Comparison of ENCODE assay signal across 8 mouse cellular contexts in genomic region chr11:58937909-58938308, GRCm38 (mm10). TPM values are rescaled to one million over a fixed set of nuclear protein-coding genes. Genes with fewer than 3 reads are reported as not detected.
A peak's percentile ranks its signal among the peaks of the same experiment; 100 is the strongest.
DNase-seq lines count a peak whose midpoint lies in the region; ATAC-seq and TF ChIP-seq lines count a peak whose summit lies in the region.

No protein-coding gene starts in this region.

- in situ Hi-C loops in CH12.LX (cut with MboI; ENCODE audit: low pct_ligation_motif_present, low pct_unique_long_range_greater_than_20kb, low sequenced_read_pairs) = no loop called here

- H3K79me2 ChIP-seq in CH12.LX (replicated peaks; ENCODE audit: control insufficient read depth, extremely low read depth, insufficient read depth, poor library complexity, severe bottlenecking) = peaks cover 9% of the 10 kb centered on the region

- dilution Hi-C loops in CH12.LX (cut with MboI; ENCODE audit: extremely low pct_ligation_motif_present, extremely low pct_unique_long_range_greater_than_20kb, low sequenced_read_pairs) = no loop called here

- no peak for ATAC-seq in limb, embryonic 13.5 days (ENCODE audit: low FRiP score, low read depth)
- peak; percentile 35; the same call in 1 of the 2 replicates for ATAC-seq in neural tube, embryonic 12.5 days (ENCODE audit: low FRiP score, low read depth)

- no peak for TF ChIP-seq EP300 in CH12.LX (IDR thresholded peaks at IDR 0.05; ENCODE audit: low read length)

- DNase-seq in embryo, embryonic 10 days (ENCODE audit: low spot score) = peak; percentile 72
- no peak for DNase-seq in embryo, embryonic 9.5 days (ENCODE audit: extremely low spot score)
- no peak for DNase-seq in CH12.LX (ENCODE audit: extremely low read depth)
- no peak for DNase-seq in thymus, postnatal 14 days
- no peak for DNase-seq in gastrocnemius, postnatal 25 days

- H3K36me3 ChIP-seq in CH12.LX (replicated peaks in 1 of 2; ENCODE audit: control insufficient read depth in 1 of 2, insufficient read depth in 1 of 2, low read length in 1 of 2) = peaks cover 32 to 41% of the 10 kb centered on the region in 2 experiments
- H3K36me3 ChIP-seq in limb, embryonic 13.5 days = peaks cover 39% of the 10 kb centered on the region
- peaks cover 37% of the 10 kb centered on the region for H3K36me3 ChIP-seq in neural tube, embryonic 12.5 days

- under 1% methylated on average over 12 of the region's 13 CpGs for WGBS in limb, embryonic 13.5 days
- 1% methylated on average over 13 of the region's 13 CpGs for WGBS in neural tube, embryonic 12.5 days

- H3K27ac ChIP-seq in CH12.LX (ENCODE audit: insufficient read depth, low read depth) = no peak overlapping the region
- no peak overlapping the region for H3K27ac ChIP-seq in embryonic fibroblast, embryonic 13.5 days (ENCODE audit: insufficient read depth, low read length)
- H3K27ac ChIP-seq in limb, embryonic 13.5 days = no peak overlapping the region; the same call in 1 of the 2 replicates
- peak overlapping the region; percentile 89 for H3K27ac ChIP-seq in neural tube, embryonic 12.5 days

- H3K27me3 ChIP-seq in CH12.LX (replicated peaks) = peaks cover 12% of the 10 kb centered on the region
- no peaks in the 10 kb centered on the region for H3K27me3 ChIP-seq in limb, embryonic 13.5 days
- no peaks in the 10 kb centered on the region for H3K27me3 ChIP-seq in neural tube, embryonic 12.5 days (replicated peaks)

- no peak for TF ChIP-seq CTCF in CH12.LX (conservative IDR thresholded peaks at IDR 0.05 in 1 of 2, IDR thresholded peaks at IDR 0.05 in 1 of 2; ENCODE audit: low read depth in 2 of 2, low read length in 2 of 2)
- no peak for TF ChIP-seq CTCF in embryonic fibroblast, embryonic 13.5 days (IDR thresholded peaks at IDR 0.05; ENCODE audit: borderline replicate concordance, insufficient read depth, low read length)

- no peak for TF ChIP-seq RAD21 in CH12.LX (IDR thresholded peaks at IDR 0.05; ENCODE audit: low read depth, low read length)

- H3K4me3 ChIP-seq in CH12.LX (replicated peaks in 1 of 3; ENCODE audit: low read depth in 2 of 3, low read length in 2 of 3, poor library complexity in 1 of 3) = peak overlapping the region; percentile 85 to 96 (median 89)
- peak overlapping the region; percentile 88 for H3K4me3 ChIP-seq in embryonic fibroblast, embryonic 13.5 days (ENCODE audit: insufficient read depth, low read length)
- peak overlapping the region; percentile 92 for H3K4me3 ChIP-seq in limb, embryonic 13.5 days
- H3K4me3 ChIP-seq in neural tube, embryonic 12.5 days = peak overlapping the region; percentile 78

- peaks cover 11 to 30% of the 10 kb centered on the region in 2 experiments for H3K4me1 ChIP-seq in CH12.LX (ENCODE audit: control insufficient read depth in 1 of 2, insufficient read depth in 2 of 2)
- H3K4me1 ChIP-seq in embryonic fibroblast, embryonic 13.5 days (ENCODE audit: control insufficient read depth, insufficient read depth, low read length) = peaks cover 5% of the 10 kb centered on the region
- H3K4me1 ChIP-seq in limb, embryonic 13.5 days = peaks cover 20% of the 10 kb centered on the region
- peaks cover 13% of the 10 kb centered on the region for H3K4me1 ChIP-seq in neural tube, embryonic 12.5 days

- H3K9me3 ChIP-seq in CH12.LX (replicated peaks; ENCODE audit: low read length) = peaks cover 6% of the 10 kb centered on the region
- H3K9me3 ChIP-seq in limb, embryonic 13.5 days = no peaks in the 10 kb centered on the region
- H3K9me3 ChIP-seq in neural tube, embryonic 12.5 days = no peaks in the 10 kb centered on the region

- peak overlapping the region; percentile 61 for H3K4me2 ChIP-seq in CH12.LX (ENCODE audit: insufficient read depth, low read depth, poor library complexity, severe bottlenecking)
- peak overlapping the region; percentile 95 for H3K4me2 ChIP-seq in limb, embryonic 13.5 days (replicated peaks)
- H3K4me2 ChIP-seq in neural tube, embryonic 12.5 days (replicated peaks) = peak overlapping the region; percentile 87

- TF ChIP-seq POLR2A in CH12.LX (IDR thresholded peaks at IDR 0.05; ENCODE audit: low read depth, low read length) = no peak
- TF ChIP-seq POLR2A in embryonic fibroblast, embryonic 13.5 days (IDR thresholded peaks at IDR 0.05; ENCODE audit: low read depth, low read length) = no peak

- H3K9ac ChIP-seq in CH12.LX (ENCODE audit: insufficient read depth, low read depth) = peak overlapping the region; percentile 90
- peak overlapping the region; percentile 97 for H3K9ac ChIP-seq in limb, embryonic 13.5 days
- peak overlapping the region; percentile 99 for H3K9ac ChIP-seq in neural tube, embryonic 12.5 days

TF ChIP-seq in CH12.LX, 34 proteins besides CTCF, POLR2A, EP300 and RAD21:
- no peak for TF ChIP-seq MYC (IDR thresholded peaks at IDR 0.05; ENCODE audit: low read depth, low read length)
- 0 out of 2 replicates have a peak, but pooled peaks have one; percentile 30 for TF ChIP-seq TCF12 (IDR thresholded peaks at IDR 0.05; ENCODE audit: low read depth, low read length)
- TF ChIP-seq MAFK (IDR thresholded peaks at IDR 0.05; ENCODE audit: insufficient replicate concordance, low read length) = no peak
- no peak for TF ChIP-seq ZNF384 (IDR thresholded peaks at IDR 0.05; ENCODE audit: low read depth, low read length)
- TF ChIP-seq UBTF (IDR thresholded peaks at IDR 0.05; ENCODE audit: low read depth, low read length) = no peak
- TF ChIP-seq MXI1 (IDR thresholded peaks at IDR 0.05; ENCODE audit: low read depth, low read length) = no peak
- TF ChIP-seq HCFC1 (IDR thresholded peaks at IDR 0.05; ENCODE audit: low read depth, low read length) = no peak
- TF ChIP-seq JUND (conservative IDR thresholded peaks at IDR 0.05; ENCODE audit: low read depth, low read length) = no peak
- peak; percentile 61 for TF ChIP-seq NRF1 (IDR thresholded peaks at IDR 0.05; ENCODE audit: low read depth, low read length)
- no peak for TF ChIP-seq SMC3 (IDR thresholded peaks at IDR 0.05; ENCODE audit: low read depth, low read length)
- TF ChIP-seq CHD2 (IDR thresholded peaks at IDR 0.05; ENCODE audit: low read length) = no peak
TF ChIP-seq in CH12.LX: peak in this region for 2.

RNA-seq across cellular contexts. Expression of gene Rnf187, which starts 0.8 kb away (rescaled TPM):
- total RNA-seq in CH12.LX (2012; rRNA removed) (185 and 230 TPM in 2 replicates), CH12.LX (2014; rRNA removed) (175 and 188 TPM in 2 replicates)
- 181 and 195 TPM in 2 replicates for polyA plus RNA-seq in CH12.LX (2012; ENCODE audit: insufficient read length, low read depth)
- 91.5 and 99.2 TPM in 2 replicates for polyA plus RNA-seq in embryonic fibroblast, embryonic 13.5 days (2011; ENCODE audit: insufficient read length, low read depth, missing spikeins)
- 245 and 261 TPM in 2 replicates for polyA plus RNA-seq in limb, embryonic 13.5 days (2015; fragmentation: Nextera tagmentation; extraction: Ambion mirVana)
- polyA plus RNA-seq in neural tube, embryonic 12.5 days (2016; fragmentation: Nextera tagmentation; extraction: Ambion mirVana) = 594 and 608 TPM in 2 replicates
- 100 to 1,000 TPM in 1 of 2 experiments, 10 to 100 TPM in 1; 99.3 to 105 TPM for total RNA-seq in gastrocnemius, postnatal 25 days (2021)

RNA-seq across cellular contexts. Expression of gene Hist3h2ba, which starts 10.8 kb away (rescaled TPM):
- total RNA-seq in CH12.LX (2012; rRNA removed) = 0.34 TPM in 1 of 2 replicates, not detected in the other
- not detected in 2 replicates for total RNA-seq in CH12.LX (2014; rRNA removed)
- not detected in 2 replicates for polyA plus RNA-seq in CH12.LX (2012; ENCODE audit: insufficient read length, low read depth)
- not detected in 2 replicates for polyA plus RNA-seq in embryonic fibroblast, embryonic 13.5 days (2011; ENCODE audit: insufficient read length, low read depth, missing spikeins)
- polyA plus RNA-seq in limb, embryonic 13.5 days (2015; fragmentation: Nextera tagmentation; extraction: Ambion mirVana) = 35.8 and 40.7 TPM in 2 replicates
- 167 and 246 TPM in 2 replicates for polyA plus RNA-seq in neural tube, embryonic 12.5 days (2016; fragmentation: Nextera tagmentation; extraction: Ambion mirVana)
- total RNA-seq in gastrocnemius, postnatal 25 days (2021) = 1 to 10 TPM; 1.1 to 1.2 TPM

RNA-seq across cellular contexts. Expression of gene Hist3h2a, which starts 16.6 kb away (rescaled TPM):
- total RNA-seq in CH12.LX (2012; rRNA removed) (97.2 and 125 TPM in 2 replicates), CH12.LX (2014; rRNA removed) (4.4 and 6.1 TPM in 2 replicates)
- polyA plus RNA-seq in CH12.LX (2012; ENCODE audit: insufficient read length, low read depth) = 0.79 and 1.2 TPM in 2 replicates
- 9.7 and 12.5 TPM in 2 replicates for polyA plus RNA-seq in embryonic fibroblast, embryonic 13.5 days (2011; ENCODE audit: insufficient read length, low read depth, missing spikeins)
- 29.6 and 29.9 TPM in 2 replicates for polyA plus RNA-seq in limb, embryonic 13.5 days (2015; fragmentation: Nextera tagmentation; extraction: Ambion mirVana)
- polyA plus RNA-seq in neural tube, embryonic 12.5 days (2016; fragmentation: Nextera tagmentation; extraction: Ambion mirVana) = 91.6 and 103 TPM in 2 replicates
- 10 to 100 TPM; 10.1 to 11.1 TPM for total RNA-seq in gastrocnemius, postnatal 25 days (2021)

RNA-seq across cellular contexts. Expression of gene Trim17, which starts 16.6 kb away (rescaled TPM):
- 0.21 and 0.47 TPM in 2 replicates for total RNA-seq in CH12.LX (2012; rRNA removed)
- not detected in 2 replicates for total RNA-seq in CH12.LX (2014; rRNA removed)
- polyA plus RNA-seq in CH12.LX (2012; ENCODE audit: insufficient read length, low read depth) = 0.20 and 0.49 TPM in 2 replicates
- not detected in 2 replicates for polyA plus RNA-seq in embryonic fibroblast, embryonic 13.5 days (2011; ENCODE audit: insufficient read length, low read depth, missing spikeins)
- polyA plus RNA-seq in limb, embryonic 13.5 days (2015; fragmentation: Nextera tagmentation; extraction: Ambion mirVana) = 0.87 and 1.7 TPM in 2 replicates
- 0.84 and 1.0 TPM in 2 replicates for polyA plus RNA-seq in neural tube, embryonic 12.5 days (2016; fragmentation: Nextera tagmentation; extraction: Ambion mirVana)
- under 1 TPM; 0.13 to 0.18 TPM for total RNA-seq in gastrocnemius, postnatal 25 days (2021)

RNA-seq across cellular contexts. Expression of gene Btnl10, which starts 20.2 kb away (rescaled TPM):
- total RNA-seq in CH12.LX (2012; rRNA removed) = not detected in 2 replicates
- total RNA-seq in CH12.LX (2014; rRNA removed) = not detected in 2 replicates
- polyA plus RNA-seq in CH12.LX (2012; ENCODE audit: insufficient read length, low read depth) = not detected in 2 replicates
- not detected in 2 replicates for polyA plus RNA-seq in embryonic fibroblast, embryonic 13.5 days (2011; ENCODE audit: insufficient read length, low read depth, missing spikeins)
- polyA plus RNA-seq in limb, embryonic 13.5 days (2015; fragmentation: Nextera tagmentation; extraction: Ambion mirVana) = 0.11 TPM in 1 of 2 replicates, not detected in the other
- not detected in 2 replicates for polyA plus RNA-seq in neural tube, embryonic 12.5 days (2016; fragmentation: Nextera tagmentation; extraction: Ambion mirVana)
- total RNA-seq in gastrocnemius, postnatal 25 days (2021) = not detected

Comparison
In these comparisons a context has a peak if more than half of its experiments do, and no peak if none do; other contexts are left out.
1. RNA of gene Hist3h2ba, which starts 10.8 kb away (polyA plus RNA-seq): 167 to 246 TPM in neural tube, embryonic 12.5 days and 35.8 to 40.7 TPM in limb, embryonic 13.5 days; not detected in embryonic fibroblast, embryonic 13.5 days and not detected in CH12.LX; every median in the first group is over 10 times any median in the second.
2. Peak in every context shown above with its lines, with median percentiles within 50 percentile points of each other: H3K4me2 ChIP-seq, H3K4me3 ChIP-seq and H3K9ac ChIP-seq.